Mouse (Mus musculus) neural tube, embryonic 13.5 days (tissue): ENCODE data around the gene Homer1. TPM values are rescaled to one million over a fixed set of nuclear protein-coding genes. Genes with fewer than 3 reads are reported as not detected.

Source experiments
- ATAC-seq: fragments of 200-750 bp; cut with Nextera tagmentation; 2 replicates; pipeline ENCODE4 v1.8.0; 2017; ENCODE audit warnings: low read depth, mild to moderate bottlenecking, moderate TSS enrichment, moderate library complexity
- H3K27ac ChIP-seq: fragments of 300-500 bp; sonication (generic); replicated peaks from 2 replicates; pipeline ENCODE4 v1.5.1; 2015; ENCODE audit warnings: moderate library complexity, mild to moderate bottlenecking, inconsistent platforms
- H3K27me3 ChIP-seq: fragments of 300-500 bp; sonication (generic); 2 replicates; pipeline ENCODE4 v1.6.1; 2015; ENCODE audit warnings: mild to moderate bottlenecking, inconsistent platforms
- H3K36me3 ChIP-seq: fragments of 300-500 bp; sonication (generic); 2 replicates; pipeline ENCODE4 v1.6.1; 2015; ENCODE audit warnings: mild to moderate bottlenecking, inconsistent platforms
- H3K4me1 ChIP-seq: fragments of 300-500 bp; sonication (generic); replicated peaks from 2 replicates; pipeline ENCODE4 v1.6.1; 2015; ENCODE audit warnings: inconsistent platforms
- H3K4me2 ChIP-seq: fragments of 300-500 bp; sonication (generic); 2 replicates; pipeline ENCODE4 v1.6.1; 2015; ENCODE audit warnings: inconsistent platforms, mild to moderate bottlenecking, moderate library complexity
- H3K4me3 ChIP-seq: fragments of 300-500 bp; sonication (generic); 2 replicates; pipeline ENCODE4 v1.5.1; 2015; ENCODE audit warnings: mild to moderate bottlenecking, inconsistent platforms
- H3K9ac ChIP-seq: fragments of 300-500 bp; sonication (generic); 2 replicates; pipeline ENCODE4 v1.6.1; 2015; ENCODE audit warnings: moderate library complexity, mild to moderate bottlenecking, inconsistent platforms
- H3K9me3 ChIP-seq: fragments of 300-500 bp; sonication (generic); 2 replicates; pipeline ENCODE4 v1.6.1; 2016; ENCODE audit warnings: inconsistent platforms
- WGBS: fragments of 180-500 bp; shearing (Covaris S2); methylation state at CpG from one replicate; pipeline ENCODE4 v1.1.7; 2015; 5-methylcytosine and 5-hydroxymethylcytosine counted together
- polyA plus RNA-seq: library from polyadenylated mRNA; unstranded; fragments of >200 nt; fragmentation: Nextera tagmentation; extraction: Ambion mirVana; gene quantifications from 2 replicates; pipeline ENCODE4 v1.2.1, GENCODE M21; 2015

Gene Homer1
- polyA plus RNA-seq, 1 experiment from 2014 or later, result 12.2 TPM

DNA sequence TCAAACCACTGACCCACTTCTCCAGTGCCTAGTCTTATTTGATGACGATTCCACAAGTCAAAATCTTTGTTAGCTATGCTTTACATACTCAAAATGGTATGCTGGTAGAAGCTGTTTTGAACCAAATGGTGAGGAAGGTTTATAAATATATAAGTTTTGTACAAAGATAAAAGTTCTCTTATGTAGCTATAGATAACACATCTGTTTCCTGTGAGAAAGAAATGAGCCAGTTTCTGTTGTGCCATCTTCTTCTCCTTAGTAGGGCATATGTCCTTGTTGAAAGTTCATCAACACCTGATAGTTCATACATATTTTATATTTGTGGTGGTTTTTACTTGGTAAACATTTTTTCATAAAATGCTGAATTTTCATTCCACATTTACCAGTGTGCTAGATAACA, 45.0 kb downstream of the Homer1 start:
- Histone ChIP-seq H3K9me3 (no peaks in the 10 kb centered on the region), H3K4me2 (no peak overlapping the region), H3K9ac (no peak overlapping the region), H3K36me3 (0 out of 2 replicates have a peak, but pooled peaks cover under 1% of the 10 kb centered on the region), H3K27me3 (no peaks in the 10 kb centered on the region), H3K4me3 (no peak overlapping the region), H3K27ac (no peak overlapping the region), H3K4me1 (no peaks in the 10 kb centered on the region)
- ATAC-seq, result no peak
- 91% methylated on average over 1 of the region's 1 CpGs for WGBS

DNA sequence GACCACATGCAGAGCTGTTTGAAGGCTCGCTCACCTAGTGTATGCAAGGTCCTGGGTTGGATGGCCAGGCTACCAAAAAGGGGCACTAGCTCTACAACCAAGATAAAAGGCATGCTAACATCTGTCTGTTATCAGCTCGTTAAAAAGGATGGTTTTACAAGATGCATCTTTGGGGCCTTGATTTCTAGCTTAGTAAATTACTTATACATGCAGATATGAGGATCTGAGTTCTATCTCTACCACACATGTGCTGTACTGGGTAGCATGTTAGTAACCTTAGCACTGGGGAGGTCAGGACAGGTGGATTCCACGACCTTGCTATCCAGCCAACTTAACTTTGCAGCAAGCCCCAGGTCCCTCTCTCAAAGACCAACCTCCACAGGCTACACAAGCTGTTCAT, 46.4 kb downstream of the Homer1 start:
- 87% methylated on average over 3 of the region's 3 CpGs for WGBS
- ATAC-seq, result no peak
- no peaks in the 10 kb centered on the region for H3K4me1 ChIP-seq
- H3K9ac ChIP-seq, result no peak overlapping the region
- H3K4me2 ChIP-seq, result no peak overlapping the region
- H3K4me3 ChIP-seq, result no peak overlapping the region
- no peak overlapping the region for H3K27ac ChIP-seq
- 0 out of 2 replicates have a peak, but pooled peaks cover 5% of the 10 kb centered on the region for H3K36me3 ChIP-seq
- H3K27me3 ChIP-seq, result no peaks in the 10 kb centered on the region
- no peaks in the 10 kb centered on the region for H3K9me3 ChIP-seq

DNA sequence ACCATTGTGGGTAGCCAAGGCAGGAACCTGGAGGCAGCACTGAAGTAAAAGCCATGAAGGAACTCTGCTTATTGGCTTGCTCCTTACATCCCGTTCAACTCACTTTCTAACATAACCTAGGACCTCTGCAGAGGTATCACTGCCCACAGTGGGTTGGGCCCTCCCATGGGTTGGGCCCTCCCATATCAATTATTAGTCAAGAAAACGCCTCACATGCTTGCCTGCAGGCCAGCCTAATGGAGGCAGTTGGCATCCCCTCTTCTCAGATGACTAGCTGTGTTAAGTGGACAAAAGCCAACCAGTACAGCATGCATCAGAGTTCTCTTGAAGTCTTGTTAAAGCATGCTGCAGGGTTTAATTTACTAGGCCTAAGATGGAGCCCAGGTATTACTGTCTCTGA, 52.6 kb downstream of the Homer1 start:
- H3K9ac ChIP-seq, result no peak overlapping the region
- H3K4me2 ChIP-seq, result no peak overlapping the region
- ATAC-seq, result no peak
- no peaks in the 10 kb centered on the region for H3K9me3 ChIP-seq
- H3K4me3 ChIP-seq, result no peak overlapping the region
- peaks cover 10% of the 10 kb centered on the region; the same call in 1 of the 2 replicates for H3K4me1 ChIP-seq
- H3K27ac ChIP-seq, result no peak overlapping the region
- H3K36me3 ChIP-seq, result peaks cover 7% of the 10 kb centered on the region; the same call in 1 of the 2 replicates
- no peaks in the 10 kb centered on the region for H3K27me3 ChIP-seq
- 81% methylated on average over 2 of the region's 2 CpGs for WGBS

DNA sequence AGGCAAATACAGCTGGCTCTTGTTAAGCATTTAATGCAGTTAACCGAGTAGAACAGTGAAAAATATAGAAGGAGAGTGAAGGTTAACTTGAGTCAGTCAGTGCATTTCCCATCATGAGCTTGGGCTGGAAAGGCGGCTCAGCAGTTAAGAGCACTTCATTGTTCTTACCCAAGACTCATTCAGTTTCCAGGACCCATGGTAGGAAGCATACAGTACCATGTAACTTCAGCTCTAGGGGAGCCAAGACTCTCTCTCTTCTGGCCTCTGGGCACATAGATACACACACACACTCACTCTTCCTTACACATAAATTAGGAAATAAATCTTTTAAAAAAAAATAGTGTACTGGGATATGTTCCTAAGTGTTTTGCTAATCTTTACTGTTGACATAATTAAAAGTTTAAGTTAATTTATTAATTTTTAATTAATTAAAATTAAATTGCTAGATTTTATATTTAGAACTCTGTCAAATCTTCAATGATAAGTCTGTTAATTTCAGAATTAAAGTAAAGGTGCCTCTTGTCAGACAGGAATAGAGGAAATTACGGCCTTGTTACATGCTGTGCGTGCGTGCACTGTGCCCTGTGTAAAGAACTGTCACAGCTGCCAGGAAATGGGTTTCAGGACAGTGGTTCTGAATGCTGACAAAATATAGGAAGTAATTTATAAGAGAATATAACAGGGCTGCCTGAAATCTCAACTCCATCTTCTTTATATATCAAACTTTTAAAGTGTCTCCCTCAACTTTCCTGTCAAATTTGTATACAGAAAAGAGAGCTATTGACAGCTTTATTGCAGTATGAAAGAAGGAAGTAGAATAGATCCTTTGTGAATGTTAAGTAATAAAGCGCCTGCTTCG, 55.2 kb downstream of the Homer1 start:
- Histone ChIP-seq H3K27ac (no peak overlapping the region), H3K4me2 (no peak overlapping the region), H3K9me3 (no peaks in the 10 kb centered on the region), H3K36me3 (peaks cover 7% of the 10 kb centered on the region; the same call in 1 of the 2 replicates), H3K4me3 (no peak overlapping the region), H3K27me3 (no peaks in the 10 kb centered on the region), H3K4me1 (peaks cover 10% of the 10 kb centered on the region; the same call in 1 of the 2 replicates), H3K9ac (no peak overlapping the region)
- WGBS, result 46% methylated on average over 7 of the region's 7 CpGs
- 0 out of 2 replicates have a peak, but pooled peaks have one; percentile 50 for ATAC-seq

DNA sequence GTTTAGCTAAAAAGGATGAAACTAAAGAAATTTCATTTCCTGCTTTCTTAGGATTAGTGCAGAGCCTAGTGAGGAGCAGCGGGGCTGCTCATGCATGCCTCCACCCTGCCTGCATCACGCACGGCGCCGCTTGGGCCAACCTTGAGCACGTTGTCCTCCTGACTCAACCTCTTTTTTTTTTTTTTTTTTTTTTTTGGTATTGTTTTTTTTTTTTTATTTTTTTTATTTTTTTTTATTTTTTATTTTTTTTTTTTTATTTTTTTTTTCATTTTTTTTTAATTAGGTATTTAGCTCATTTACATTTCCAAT, 55.8 kb downstream of the Homer1 start:
- WGBS, result 85% methylated on average over 6 of the region's 6 CpGs
- H3K27ac ChIP-seq, result no peak overlapping the region
- H3K9ac ChIP-seq, result no peak overlapping the region
- H3K4me3 ChIP-seq, result no peak overlapping the region
- H3K4me1 ChIP-seq, result peaks cover 10% of the 10 kb centered on the region; the same call in 1 of the 2 replicates
- no peak overlapping the region for H3K4me2 ChIP-seq
- H3K9me3 ChIP-seq, result no peaks in the 10 kb centered on the region
- no peak for ATAC-seq
- peaks cover 5% of the 10 kb centered on the region; the same call in 1 of the 2 replicates for H3K36me3 ChIP-seq
- no peaks in the 10 kb centered on the region for H3K27me3 ChIP-seq

DNA sequence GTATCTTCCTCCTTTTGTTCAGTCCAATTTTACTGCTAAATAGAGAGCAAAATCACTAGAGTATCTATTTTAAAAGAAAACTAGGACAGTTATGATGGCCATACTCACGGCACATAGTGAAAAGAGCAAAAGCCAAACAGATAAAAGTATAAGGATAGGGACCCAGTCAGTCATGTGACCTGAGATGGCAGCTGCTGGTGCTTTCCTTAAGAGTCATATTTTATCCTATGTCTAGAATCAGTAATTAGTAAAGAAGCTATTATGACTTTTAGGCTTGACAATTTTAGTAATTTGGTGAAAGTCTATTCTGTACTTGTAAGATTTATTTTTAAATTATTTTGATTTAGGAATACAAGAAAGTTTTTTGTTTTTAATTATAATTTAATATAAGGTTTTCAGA, 59.1 kb downstream of the Homer1 start:
- Histone ChIP-seq H3K9ac (no peak overlapping the region), H3K36me3 (peaks cover 8% of the 10 kb centered on the region; the same call in 1 of the 2 replicates), H3K27ac (no peak overlapping the region), H3K4me3 (no peak overlapping the region), H3K4me2 (no peak overlapping the region), H3K4me1 (peaks cover 2% of the 10 kb centered on the region; the same call in 1 of the 2 replicates), H3K9me3 (no peaks in the 10 kb centered on the region), H3K27me3 (no peaks in the 10 kb centered on the region)
- 91% methylated on average over 1 of the region's 1 CpGs for WGBS
- no peak for ATAC-seq

DNA sequence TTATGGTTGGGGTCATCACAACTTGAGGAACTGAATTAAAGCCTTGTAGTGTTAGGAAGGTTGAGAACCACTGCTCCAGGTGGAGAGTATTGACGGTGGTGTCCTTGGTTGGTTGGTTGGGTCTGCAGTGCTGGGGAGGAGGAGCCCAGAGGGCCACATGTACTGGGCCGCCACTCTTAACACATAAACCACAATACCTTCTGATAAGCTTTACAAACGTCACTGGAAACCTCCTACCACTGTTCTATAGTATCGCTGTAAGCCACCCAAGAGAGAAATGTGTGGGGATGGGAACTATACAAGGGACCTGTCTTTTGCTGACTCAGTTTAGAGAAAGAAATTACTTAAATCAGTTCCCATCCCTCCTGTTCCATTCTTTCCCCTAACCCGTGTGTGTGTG, 68.1 kb downstream of the Homer1 start:
- H3K4me1 ChIP-seq, result no peaks in the 10 kb centered on the region
- no peak overlapping the region for H3K4me2 ChIP-seq
- H3K9me3 ChIP-seq, result no peaks in the 10 kb centered on the region
- WGBS, result 86% methylated on average over 5 of the region's 5 CpGs
- H3K27me3 ChIP-seq, result no peaks in the 10 kb centered on the region
- H3K4me3 ChIP-seq, result no peak overlapping the region
- H3K36me3 ChIP-seq, result 0 out of 2 replicates have a peak, but pooled peaks cover 3% of the 10 kb centered on the region
- no peak overlapping the region for H3K27ac ChIP-seq
- no peak for ATAC-seq
- H3K9ac ChIP-seq, result no peak overlapping the region

GRCm38 (mm10) chr13:93368812-93369584, 69.6 kb downstream of the Homer1 start:
- H3K27ac ChIP-seq, result no peak overlapping the region
- no peak overlapping the region for H3K9ac ChIP-seq
- H3K4me2 ChIP-seq, result no peak overlapping the region
- H3K9me3 ChIP-seq, result no peaks in the 10 kb centered on the region
- H3K4me3 ChIP-seq, result no peak overlapping the region
- no peaks in the 10 kb centered on the region for H3K4me1 ChIP-seq
- no peaks in the 10 kb centered on the region for H3K27me3 ChIP-seq
- no peak for ATAC-seq
- no peaks in the 10 kb centered on the region; the same call in 1 of the 2 replicates for H3K36me3 ChIP-seq
- WGBS, result 90% methylated on average over 7 of the region's 7 CpGs

GRCm38 (mm10) chr13:93374457-93374856, 75.0 kb downstream of the Homer1 start:
- Histone ChIP-seq H3K9ac (no peak overlapping the region), H3K36me3 (no peaks in the 10 kb centered on the region; the same call in 1 of the 2 replicates), H3K4me2 (no peak overlapping the region), H3K4me1 (no peaks in the 10 kb centered on the region), H3K27ac (no peak overlapping the region), H3K27me3 (no peaks in the 10 kb centered on the region), H3K4me3 (no peak overlapping the region), H3K9me3 (no peaks in the 10 kb centered on the region)
- 88% methylated on average over 5 of the region's 5 CpGs for WGBS
- no peak for ATAC-seq

DNA sequence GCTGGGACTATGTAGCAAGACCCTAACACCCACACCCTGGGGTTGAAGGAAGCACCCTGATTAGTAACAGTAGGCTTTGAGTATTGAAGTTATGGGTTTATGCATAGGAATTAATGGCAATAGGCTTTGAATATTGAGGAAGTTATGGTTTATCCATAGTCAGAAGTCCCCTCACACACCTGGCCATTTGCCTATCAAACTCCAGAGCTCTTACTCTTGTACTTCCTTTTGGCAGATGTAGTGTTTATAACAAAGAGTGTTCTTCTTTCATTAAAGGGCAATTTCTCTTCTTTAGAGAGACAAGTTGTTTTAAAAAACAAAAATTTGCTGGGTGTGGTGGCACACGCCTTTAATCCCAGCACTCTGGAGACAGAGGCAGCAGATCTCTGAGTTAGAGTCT, 79.1 kb downstream of the Homer1 start:
- Histone ChIP-seq H3K27me3 (no peaks in the 10 kb centered on the region), H3K9ac (no peak overlapping the region), H3K9me3 (no peaks in the 10 kb centered on the region), H3K4me1 (no peaks in the 10 kb centered on the region), H3K27ac (no peak overlapping the region), H3K36me3 (no peaks in the 10 kb centered on the region; the same call in 1 of the 2 replicates), H3K4me3 (no peak overlapping the region), H3K4me2 (no peak overlapping the region)
- 89% methylated on average over 1 of the region's 1 CpGs for WGBS
- ATAC-seq, result no peak

DNA sequence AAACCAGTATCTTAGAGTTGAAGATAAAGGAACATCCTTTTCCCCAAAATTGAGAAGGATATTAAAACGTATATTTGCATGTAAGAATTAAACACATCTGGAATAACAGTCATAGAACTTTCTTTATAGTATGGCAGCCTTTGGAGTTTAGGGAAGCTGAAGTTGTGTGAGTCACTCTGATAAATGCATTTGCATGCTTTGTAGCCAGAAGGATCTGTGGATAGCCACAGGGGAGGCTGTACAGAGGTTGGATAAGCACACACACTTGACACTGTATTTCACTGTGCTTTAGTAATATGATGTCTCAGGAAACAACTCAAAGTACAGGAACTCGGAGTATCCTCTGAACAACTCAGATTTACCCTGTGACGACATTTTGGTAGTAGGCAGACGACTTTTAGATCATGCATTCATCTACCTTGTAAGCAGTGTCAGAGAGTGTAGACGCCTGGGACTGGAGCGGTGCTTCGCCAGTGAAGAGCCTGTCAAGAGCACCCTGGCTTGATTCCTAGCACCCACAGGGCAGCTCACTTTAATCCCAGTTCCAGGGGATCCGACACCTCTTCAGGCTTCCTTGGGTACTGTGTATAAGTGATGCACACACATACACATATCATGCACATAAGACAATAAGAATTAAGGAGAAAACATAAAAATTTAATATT, 81.1 kb downstream of the Homer1 start:
- WGBS, result 92% methylated on average over 8 of the region's 8 CpGs
- H3K27ac ChIP-seq, result no peak overlapping the region
- H3K9me3 ChIP-seq, result no peaks in the 10 kb centered on the region
- H3K9ac ChIP-seq, result no peak overlapping the region
- no peaks in the 10 kb centered on the region for H3K4me1 ChIP-seq
- H3K27me3 ChIP-seq, result no peaks in the 10 kb centered on the region
- H3K4me3 ChIP-seq, result no peak overlapping the region
- no peak for ATAC-seq
- H3K4me2 ChIP-seq, result no peak overlapping the region
- no peaks in the 10 kb centered on the region for H3K36me3 ChIP-seq

- no peaks in the 10 kb centered on the region for H3K36me3 ChIP-seq
- whole genome bisulfite sequencing, result 86% methylated on average over 1 of the region's 1 CpGs
- no peak overlapping the region for H3K4me2 ChIP-seq
- H3K9ac ChIP-seq, result no peak overlapping the region
- H3K27ac ChIP-seq, result no peak overlapping the region
- no peaks in the 10 kb centered on the region for H3K4me1 ChIP-seq
- no peaks in the 10 kb centered on the region for H3K9me3 ChIP-seq
- ATAC-seq, result no peak
- H3K27me3 ChIP-seq, result no peaks in the 10 kb centered on the region
- H3K4me3 ChIP-seq, result no peak overlapping the region
Observed at GRCm38 (mm10) chr13:93381301-93381700, 81.9 kb downstream of the Homer1 start.
